Mouse (Mus musculus): Measurements from ENCODE around the gene Gjc1.

GRCm38 (mm10) chr11:102762248-102762647, 57.3 kb downstream of the Gjc1 start:
- TF ChIP-seq CTCF (IDR thresholded peaks at IDR 0.05; ENCODE audit: low read depth, low read length) (no peak), POLR2A (IDR thresholded peaks at IDR 0.05; ENCODE audit: borderline replicate concordance, low read depth, low read length) (no peak)

Measured in bone marrow macrophage, adult 2 months (primary cell).